Mouse (Mus musculus) megakaryocyte, embryonic 14.5 days (primary cell): ENCODE results near the gene Mettl21a. TPM values are rescaled to one million over a fixed set of nuclear protein-coding genes. Genes with fewer than 3 reads are reported as not detected.

ENCODE experiments used
- H3K27me3 ChIP-seq: replicated peaks from 2 replicates; pipeline ENCODE3; 2012; ENCODE audit warnings: inconsistent platforms
- H3K36me3 ChIP-seq: replicated peaks from 2 replicates; pipeline ENCODE3; 2012; ENCODE audit warnings: low read length, inconsistent platforms, mixed read lengths
- H3K4me1 ChIP-seq: 2 replicates; pipeline ENCODE4 v1.6.1; 2012; ENCODE audit warnings: inconsistent platforms
- H3K4me3 ChIP-seq: replicated peaks from 2 replicates; pipeline ENCODE3; 2012; ENCODE audit warnings: moderate library complexity, mild to moderate bottlenecking, inconsistent platforms
- H3K9me3 ChIP-seq: 2 replicates; pipeline ENCODE4 v1.6.1; 2012; ENCODE audit warnings: inconsistent platforms
- FLI1 ChIP-seq: IDR thresholded peaks from 2 replicates; pipeline ENCODE4 v1.6.1; 2012; ENCODE audit warnings: low read length, inconsistent platforms, mixed read lengths
- GATA1 ChIP-seq: IDR thresholded peaks from 3 replicates; pipeline ENCODE4 v1.6.1; 2012; ENCODE audit warnings: mixed read lengths, low read length, inconsistent platforms, borderline replicate concordance
- polyA plus RNA-seq: library from polyadenylated mRNA; stranded (reverse); fragments of >175 nt; gene quantifications from 2 replicates; pipeline ENCODE4 v1.2.3, GENCODE M21; 2012; ENCODE audit warnings: low replicate concordance; ENCODE audit not compliant: insufficient read depth

Mettl21a gene
- polyA plus RNA-seq, 1 experiment: 9.7 TPM

DNA sequence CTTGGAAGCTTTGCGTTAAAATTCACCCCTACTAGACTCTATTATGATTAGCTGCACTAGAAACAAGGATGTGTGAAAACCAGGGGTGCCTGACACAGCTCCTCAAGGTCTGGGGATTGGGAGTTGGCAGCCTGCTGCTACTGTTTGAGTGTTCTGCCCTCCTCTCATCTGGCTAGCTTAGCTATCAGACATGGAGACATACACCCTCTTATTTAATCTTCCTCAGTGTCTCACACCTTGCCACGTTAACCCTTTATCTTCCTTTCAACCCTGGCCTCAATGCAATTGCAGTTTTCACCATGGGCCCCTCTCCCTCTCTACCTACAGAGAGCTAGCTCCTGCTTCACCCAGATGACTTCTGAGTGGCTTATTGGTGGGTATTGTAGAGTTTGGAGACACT is 18.6 kb upstream of the Mettl21a start:
- peaks cover 31% of the 10 kb centered on the region for H3K4me1 ChIP-seq
- peaks cover 8% of the 10 kb centered on the region for H3K27me3 ChIP-seq
- peaks cover 5% of the 10 kb centered on the region for H3K9me3 ChIP-seq
- H3K36me3 ChIP-seq: no peaks in the 10 kb centered on the region
- H3K4me3 ChIP-seq: no peak overlapping the region
- TF ChIP-seq GATA1 (no peak), FLI1 (no peak)

DNA sequence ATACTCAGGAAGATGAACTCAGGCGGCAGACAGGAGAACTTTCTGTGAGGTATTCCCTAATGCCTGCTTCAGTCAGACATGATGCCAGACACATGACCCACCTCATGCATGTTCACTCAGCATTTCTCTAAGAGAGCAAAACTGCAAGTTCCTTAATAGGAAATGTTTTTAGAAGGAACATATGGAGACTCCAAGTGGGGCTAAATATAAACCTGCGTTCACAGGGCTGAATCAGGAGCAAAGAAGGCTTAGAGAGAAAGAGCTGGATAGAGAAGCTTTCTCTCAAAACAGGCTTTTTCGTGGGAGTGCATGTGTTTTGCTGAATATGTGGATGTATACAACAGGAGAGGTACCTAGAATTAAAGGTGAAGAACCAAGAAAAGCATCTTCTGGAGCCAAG is 16.2 kb upstream of the Mettl21a start:
- TF ChIP-seq FLI1: no peak
- no peak for TF ChIP-seq GATA1
- Histone ChIP-seq H3K9me3 (peaks cover 5% of the 10 kb centered on the region), H3K4me1 (peaks cover 29% of the 10 kb centered on the region)

DNA sequence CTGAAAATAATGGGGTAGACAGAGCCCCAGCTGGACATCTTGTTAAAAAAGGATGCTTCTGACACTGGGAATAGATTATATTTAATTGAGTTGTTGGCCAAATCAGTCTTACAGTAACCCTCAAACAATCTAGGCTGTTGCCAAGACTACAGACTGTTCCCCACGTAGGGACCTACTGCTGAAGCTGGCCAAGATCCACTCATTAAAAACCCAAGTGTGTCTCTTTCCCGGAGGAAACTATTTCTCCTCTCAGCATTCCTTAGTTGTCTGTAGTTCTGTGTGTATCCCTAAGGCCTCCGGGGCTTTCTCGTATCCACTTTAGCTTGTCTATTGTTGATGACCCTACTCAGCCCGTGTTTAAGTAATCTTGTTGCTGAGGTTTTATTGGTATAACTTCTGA is 14.5 kb upstream of the Mettl21a start:
- peaks cover 28% of the 10 kb centered on the region for H3K4me1 ChIP-seq
- H3K27me3 ChIP-seq: peaks cover 8% of the 10 kb centered on the region
- TF ChIP-seq GATA1 (no peak), FLI1 (no peak)
- no peaks in the 10 kb centered on the region for H3K36me3 ChIP-seq
- no peak overlapping the region for H3K4me3 ChIP-seq
- peaks cover 5% of the 10 kb centered on the region for H3K9me3 ChIP-seq

More for the DNA sequence above, 16.2 kb upstream of the Mettl21a start:
- H3K27me3 ChIP-seq: peaks cover 8% of the 10 kb centered on the region
- H3K36me3 ChIP-seq: no peaks in the 10 kb centered on the region
- no peak overlapping the region for H3K4me3 ChIP-seq

DNA sequence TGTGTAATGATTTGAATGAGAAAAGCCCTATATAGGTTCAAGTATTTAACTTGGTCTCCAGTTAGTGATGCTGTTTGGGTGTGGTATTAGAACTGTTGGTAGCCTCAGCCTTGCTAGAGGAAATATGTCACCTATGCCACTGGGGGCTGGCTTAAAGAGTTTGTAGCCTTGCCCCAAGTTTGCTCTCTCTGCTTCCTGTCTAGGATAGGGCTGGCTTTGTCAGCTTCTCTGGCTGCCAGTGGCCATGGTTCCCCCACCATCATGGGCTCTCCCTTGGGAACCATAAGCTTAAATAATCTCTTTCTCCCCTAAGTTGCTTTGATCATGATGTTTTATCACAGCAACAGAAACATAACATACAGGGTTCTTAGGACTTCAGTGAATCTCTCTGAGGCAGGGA is 8.2 kb upstream of the Mettl21a start:
- Histone ChIP-seq H3K36me3 (peaks cover 2% of the 10 kb centered on the region), H3K27me3 (peaks cover 3% of the 10 kb centered on the region), H3K4me1 (peaks cover 8% of the 10 kb centered on the region), H3K9me3 (no peaks in the 10 kb centered on the region), H3K4me3 (no peak overlapping the region)
- TF ChIP-seq FLI1 (no peak), GATA1 (no peak)

DNA sequence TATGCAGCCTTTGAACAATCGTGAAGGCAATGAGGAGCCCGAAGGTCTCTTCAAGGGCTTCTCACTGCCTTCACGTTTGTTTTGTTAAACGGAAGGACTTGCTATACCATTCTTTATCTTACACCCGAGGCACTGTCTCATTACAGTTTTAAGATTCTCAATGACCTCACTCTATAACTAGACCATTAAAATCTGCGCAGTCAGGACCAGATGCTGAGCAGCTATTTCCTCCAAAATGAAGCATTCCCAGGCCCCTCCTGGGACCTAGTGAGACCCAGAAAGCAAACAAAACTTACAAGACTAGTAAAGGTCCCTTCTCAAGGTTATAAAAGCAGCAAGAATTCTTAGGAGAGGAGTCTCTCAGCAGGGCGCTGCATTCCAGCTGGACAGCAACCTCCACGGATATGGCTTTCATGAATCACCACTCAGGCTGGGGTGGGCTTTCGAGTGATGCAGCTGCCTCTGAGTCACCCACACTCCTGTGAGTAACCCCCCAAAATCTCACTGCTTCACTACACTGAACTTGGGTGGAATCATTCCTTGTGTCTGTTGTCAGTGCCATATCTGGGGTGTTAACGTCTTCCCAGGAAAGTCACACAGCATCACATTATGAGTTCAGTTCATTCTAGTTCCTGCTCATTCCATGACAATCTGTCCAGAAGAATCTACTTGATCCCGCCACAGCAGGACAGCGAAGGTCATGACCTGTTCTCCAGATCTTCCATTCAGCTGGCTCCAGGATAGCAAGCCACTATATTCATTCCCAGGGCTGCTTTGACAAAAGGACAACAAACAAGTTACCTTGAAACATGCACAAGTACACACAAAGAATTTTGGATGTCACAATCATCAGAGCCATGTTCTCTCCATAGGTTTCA is 6.8 kb upstream of the Mettl21a start:
- H3K27me3 ChIP-seq: peaks cover 3% of the 10 kb centered on the region
- H3K4me1 ChIP-seq: peaks cover 10% of the 10 kb centered on the region
- no peaks in the 10 kb centered on the region for H3K9me3 ChIP-seq
- TF ChIP-seq GATA1: no peak
- TF ChIP-seq FLI1: no peak
- peaks cover 2% of the 10 kb centered on the region for H3K36me3 ChIP-seq
- H3K4me3 ChIP-seq: no peak overlapping the region

DNA sequence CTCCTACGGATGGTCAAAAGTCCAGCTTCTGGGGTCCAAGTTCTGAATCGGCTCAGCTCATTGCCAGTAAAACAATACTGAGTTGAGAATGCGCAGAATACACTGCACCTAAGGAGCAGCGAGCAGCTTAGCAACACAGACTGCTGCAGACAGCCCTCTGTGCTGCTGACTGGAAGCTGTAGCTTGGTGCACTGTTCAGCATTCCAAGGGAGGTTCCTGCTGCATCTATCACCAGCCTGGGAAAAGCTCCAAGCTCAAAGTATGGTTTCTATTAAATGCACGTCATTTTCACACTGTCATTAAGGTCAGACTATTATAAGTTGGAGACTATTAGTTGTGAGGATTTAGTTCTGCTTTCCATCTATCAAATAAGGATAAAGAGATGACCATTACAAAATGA is 4.1 kb upstream of the Mettl21a start:
- Histone ChIP-seq H3K36me3 (peaks cover 2% of the 10 kb centered on the region), H3K4me1 (peaks cover 30% of the 10 kb centered on the region), H3K27me3 (peaks cover 3% of the 10 kb centered on the region), H3K9me3 (no peaks in the 10 kb centered on the region), H3K4me3 (no peak overlapping the region)
- no peak for TF ChIP-seq FLI1

DNA sequence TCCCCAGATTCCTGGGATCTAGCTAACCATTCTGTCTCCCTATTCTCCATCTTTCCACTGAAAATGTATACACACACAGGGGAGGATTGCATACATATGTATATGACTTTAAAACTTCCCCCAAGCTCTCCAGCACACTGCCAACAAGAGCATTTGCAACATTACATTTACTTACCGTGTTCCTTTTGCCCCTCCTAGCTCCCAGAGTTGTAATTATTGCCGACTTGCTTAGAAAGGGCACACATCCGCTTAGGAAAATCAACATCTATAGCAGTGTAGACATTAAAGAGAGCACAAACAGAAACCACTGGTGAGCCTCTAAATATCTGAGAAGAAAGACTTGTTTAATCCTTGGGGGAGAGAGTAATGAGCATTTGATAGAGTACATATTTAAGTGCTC is 1.2 kb upstream of the Mettl21a start:
- TF ChIP-seq GATA1 (no peak), FLI1 (no peak)
- no peaks in the 10 kb centered on the region for H3K9me3 ChIP-seq
- H3K4me3 ChIP-seq: peak overlapping the region; percentile 91
- peaks cover 44% of the 10 kb centered on the region for H3K4me1 ChIP-seq
- H3K36me3 ChIP-seq: peaks cover 25% of the 10 kb centered on the region
- peaks cover 3% of the 10 kb centered on the region for H3K27me3 ChIP-seq

DNA sequence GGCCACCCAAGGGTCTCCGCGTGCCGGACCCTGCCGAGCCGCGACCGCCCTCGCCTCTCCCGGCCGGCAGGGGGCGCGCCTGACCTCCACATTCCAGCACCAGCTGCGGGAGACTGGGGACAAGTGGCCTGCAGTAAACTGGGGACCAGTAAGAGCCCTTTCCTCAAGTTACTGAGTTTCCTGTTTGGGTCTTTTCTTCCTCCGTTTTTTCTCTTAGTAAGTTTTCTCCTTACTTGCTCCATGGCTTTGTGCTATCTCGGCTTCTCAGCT is 608 bp upstream of the Mettl21a start:
- H3K27me3 ChIP-seq: peaks cover under 1% of the 10 kb centered on the region
- H3K4me1 ChIP-seq: peaks cover 38% of the 10 kb centered on the region
- H3K9me3 ChIP-seq: no peaks in the 10 kb centered on the region
- TF ChIP-seq GATA1 (no peak), FLI1 (no peak)
- peak overlapping the region; percentile 91 for H3K4me3 ChIP-seq
- peaks cover 29% of the 10 kb centered on the region for H3K36me3 ChIP-seq

DNA sequence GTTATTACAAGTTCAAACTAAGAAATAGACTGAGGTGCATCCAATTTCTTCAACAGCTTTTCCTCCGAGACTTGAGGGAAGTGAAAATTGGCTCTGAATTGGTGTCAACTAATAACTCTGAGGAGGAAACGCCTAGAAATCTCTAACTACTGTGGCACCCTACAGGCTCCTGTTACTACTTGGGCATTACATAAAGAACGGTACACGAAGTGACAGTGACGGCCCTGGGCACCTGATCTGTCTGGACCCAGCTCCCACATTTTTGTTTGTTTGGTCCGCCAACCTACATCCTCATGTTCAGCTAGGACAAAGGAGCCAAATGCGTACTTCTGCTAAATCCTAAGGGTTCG is 536 bp downstream of the Mettl21a start:
- H3K4me3 ChIP-seq: peak overlapping the region; percentile 91
- peaks cover 36% of the 10 kb centered on the region for H3K4me1 ChIP-seq
- H3K27me3 ChIP-seq: no peaks in the 10 kb centered on the region
- no peaks in the 10 kb centered on the region for H3K9me3 ChIP-seq
- TF ChIP-seq FLI1 (no peak), GATA1 (no peak)
- peaks cover 34% of the 10 kb centered on the region for H3K36me3 ChIP-seq

DNA sequence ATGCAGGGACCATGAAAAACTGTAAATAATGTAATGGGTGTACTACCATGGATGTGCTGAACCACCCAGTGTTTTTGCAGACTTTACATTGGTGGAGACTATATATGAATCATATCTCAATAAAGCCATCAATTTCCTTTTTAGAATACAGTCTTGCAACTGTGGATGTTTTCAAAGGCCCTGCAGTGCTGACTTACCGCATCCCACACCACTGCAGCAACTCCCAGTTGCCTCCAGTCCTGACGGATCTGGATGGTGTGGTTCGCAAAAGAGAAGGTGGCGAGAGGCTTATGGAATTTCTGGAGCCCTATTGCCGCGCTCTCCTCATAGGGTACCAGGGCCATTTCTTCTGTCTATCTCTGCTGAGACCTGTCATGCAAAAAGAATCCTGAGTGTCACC is 966 bp downstream of the Mettl21a start:
- no peak for TF ChIP-seq FLI1
- no peak for TF ChIP-seq GATA1
- H3K36me3 ChIP-seq: peaks cover 37% of the 10 kb centered on the region
- H3K27me3 ChIP-seq: no peaks in the 10 kb centered on the region
- H3K4me1 ChIP-seq: peaks cover 36% of the 10 kb centered on the region
- peak overlapping the region; percentile 91 for H3K4me3 ChIP-seq
- no peaks in the 10 kb centered on the region for H3K9me3 ChIP-seq

DNA sequence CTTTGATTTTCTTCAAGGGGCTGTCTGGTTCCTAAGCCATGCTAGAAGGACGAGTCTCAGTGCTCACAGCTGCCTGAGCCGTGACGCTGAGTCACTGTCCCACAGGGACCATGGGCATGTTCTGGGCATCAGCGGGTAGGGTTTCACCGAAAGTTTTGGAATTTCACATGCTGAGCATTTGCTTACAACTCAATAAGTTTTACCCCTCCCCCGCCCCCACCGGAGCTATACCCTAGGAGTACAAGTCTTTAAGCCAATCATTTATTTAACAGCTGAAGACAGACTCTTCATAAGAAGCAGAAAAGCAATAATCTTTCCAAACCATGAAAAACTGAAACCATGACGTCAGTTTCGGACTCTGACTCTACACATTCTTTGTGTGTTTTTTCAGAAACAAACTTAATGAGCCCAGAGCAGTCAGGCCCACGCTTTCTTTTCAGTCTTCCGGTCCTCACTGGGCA is 1.5 kb downstream of the Mettl21a start:
- TF ChIP-seq FLI1 (no peak), GATA1 (no peak)
- H3K27me3 ChIP-seq: no peaks in the 10 kb centered on the region
- no peaks in the 10 kb centered on the region for H3K9me3 ChIP-seq
- peak overlapping the region; percentile 70 for H3K4me3 ChIP-seq
- peaks cover 37% of the 10 kb centered on the region for H3K4me1 ChIP-seq
- H3K36me3 ChIP-seq: peaks cover 39% of the 10 kb centered on the region
